Mouse (Mus musculus): Measurements from ENCODE around the gene Ppp3ca. TPM values are rescaled to one million over a fixed set of nuclear protein-coding genes. Genes with fewer than 3 reads are reported as not detected.

Gene Ppp3ca
- polyA plus RNA-seq, 1 experiment from 2014 or later: 85.6 TPM

DNA sequence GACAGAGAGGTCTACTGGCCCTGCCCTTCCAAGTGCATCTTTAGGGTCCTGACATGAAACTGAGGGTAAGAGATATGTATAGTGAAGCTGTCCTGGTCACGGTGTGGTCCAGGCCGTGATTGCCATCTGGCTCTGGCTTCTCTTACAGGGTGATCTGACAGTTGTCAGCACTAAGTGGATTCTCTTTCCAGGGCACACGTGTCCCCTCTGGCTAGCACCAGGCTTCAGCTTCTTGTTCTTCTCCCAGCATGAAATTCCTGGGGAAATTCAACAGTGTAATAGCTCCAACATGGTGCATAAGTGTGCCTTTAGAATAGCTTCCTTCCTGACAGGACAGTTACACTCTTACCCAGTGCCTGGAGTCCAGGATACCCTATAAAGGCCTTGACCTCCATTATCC is 222.2 kb downstream of the Ppp3ca start:
- WGBS: 43% methylated on average over 3 of the region's 3 CpGs
- no peak overlapping the region for H3K4me2 ChIP-seq
- no peak overlapping the region for H3K4me3 ChIP-seq
- no peaks in the 10 kb centered on the region for H3K9me3 ChIP-seq (replicated peaks)
- no peaks in the 10 kb centered on the region for H3K27me3 ChIP-seq (replicated peaks)
- no peak overlapping the region for H3K9ac ChIP-seq
- H3K36me3 ChIP-seq: peaks cover 28% of the 10 kb centered on the region
- no peak for ATAC-seq (ENCODE audit: insufficient number of reproducible peaks, low FRiP score)
- no peak overlapping the region for H3K27ac ChIP-seq (ENCODE audit: poor library complexity, severe bottlenecking)
- peaks cover 5% of the 10 kb centered on the region; the same call in 1 of the 2 replicates for H3K4me1 ChIP-seq (replicated peaks)

GRCm38 (mm10) chr3:136893596-136894402 is 223.9 kb downstream of the Ppp3ca start:
- WGBS: 86% methylated on average over 18 of the region's 18 CpGs
- Histone ChIP-seq H3K36me3 (peaks cover 28% of the 10 kb centered on the region), H3K9me3 (replicated peaks) (no peaks in the 10 kb centered on the region), H3K27ac (ENCODE audit: poor library complexity, severe bottlenecking) (no peak overlapping the region), H3K4me1 (replicated peaks) (peaks cover 5% of the 10 kb centered on the region; the same call in 1 of the 2 replicates), H3K4me3 (no peak overlapping the region), H3K27me3 (replicated peaks) (no peaks in the 10 kb centered on the region), H3K4me2 (no peak overlapping the region), H3K9ac (no peak overlapping the region)
- no peak for ATAC-seq (ENCODE audit: insufficient number of reproducible peaks, low FRiP score)

DNA sequence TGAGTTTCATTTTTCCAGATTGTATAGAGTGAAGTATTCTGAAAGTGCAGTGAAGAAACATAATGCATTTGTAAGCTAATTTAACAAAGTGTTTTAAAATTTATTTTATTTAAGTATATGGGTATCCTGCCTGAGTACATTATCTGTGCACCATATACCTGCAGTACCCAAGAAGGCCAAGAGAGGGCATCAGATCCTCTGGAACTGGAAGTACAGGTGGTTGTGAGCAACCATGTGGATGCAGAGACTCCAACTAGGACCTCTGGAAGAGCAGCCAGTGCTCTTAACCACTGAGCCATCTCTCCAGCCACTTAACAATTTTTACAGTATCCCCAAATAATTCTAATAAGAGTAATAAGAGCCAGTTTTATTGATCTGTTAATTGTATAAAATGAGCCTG is 225.6 kb downstream of the Ppp3ca start:
- H3K9ac ChIP-seq: no peak overlapping the region

GRCm38 (mm10) chr3:136896276-136896675 is 226.4 kb downstream of the Ppp3ca start:
- Histone ChIP-seq H3K4me3 (no peak overlapping the region), H3K9me3 (replicated peaks) (no peaks in the 10 kb centered on the region), H3K36me3 (peaks cover 32% of the 10 kb centered on the region), H3K4me1 (replicated peaks) (peaks cover 5% of the 10 kb centered on the region; the same call in 1 of the 2 replicates), H3K4me2 (no peak overlapping the region), H3K27ac (ENCODE audit: poor library complexity, severe bottlenecking) (no peak overlapping the region), H3K9ac (no peak overlapping the region), H3K27me3 (replicated peaks) (no peaks in the 10 kb centered on the region)
- ATAC-seq (ENCODE audit: insufficient number of reproducible peaks, low FRiP score): no peak
- 80% methylated on average over 4 of the region's 4 CpGs for WGBS

More for the DNA sequence above, 225.6 kb downstream of the Ppp3ca start:
- H3K4me1 ChIP-seq (replicated peaks): peaks cover 5% of the 10 kb centered on the region; the same call in 1 of the 2 replicates
- H3K4me3 ChIP-seq: no peak overlapping the region
- H3K4me2 ChIP-seq: no peak overlapping the region
- no peak for ATAC-seq (ENCODE audit: insufficient number of reproducible peaks, low FRiP score)
- no peaks in the 10 kb centered on the region for H3K27me3 ChIP-seq (replicated peaks)
- no peaks in the 10 kb centered on the region for H3K9me3 ChIP-seq (replicated peaks)
- H3K27ac ChIP-seq (ENCODE audit: poor library complexity, severe bottlenecking): no peak overlapping the region
- peaks cover 32% of the 10 kb centered on the region for H3K36me3 ChIP-seq

GRCm38 (mm10) chr3:136899744-136900143 is 229.8 kb downstream of the Ppp3ca start:
- H3K4me3 ChIP-seq: no peak overlapping the region
- no peak overlapping the region for H3K4me2 ChIP-seq
- ATAC-seq (ENCODE audit: insufficient number of reproducible peaks, low FRiP score): no peak
- H3K27me3 ChIP-seq (replicated peaks): no peaks in the 10 kb centered on the region
- no peak overlapping the region for H3K27ac ChIP-seq (ENCODE audit: poor library complexity, severe bottlenecking)
- 90% methylated on average over 2 of the region's 2 CpGs for WGBS
- H3K9ac ChIP-seq: no peak overlapping the region
- H3K36me3 ChIP-seq: peaks cover 32% of the 10 kb centered on the region
- no peaks in the 10 kb centered on the region for H3K9me3 ChIP-seq (replicated peaks)
- H3K4me1 ChIP-seq (replicated peaks): no peaks in the 10 kb centered on the region

DNA sequence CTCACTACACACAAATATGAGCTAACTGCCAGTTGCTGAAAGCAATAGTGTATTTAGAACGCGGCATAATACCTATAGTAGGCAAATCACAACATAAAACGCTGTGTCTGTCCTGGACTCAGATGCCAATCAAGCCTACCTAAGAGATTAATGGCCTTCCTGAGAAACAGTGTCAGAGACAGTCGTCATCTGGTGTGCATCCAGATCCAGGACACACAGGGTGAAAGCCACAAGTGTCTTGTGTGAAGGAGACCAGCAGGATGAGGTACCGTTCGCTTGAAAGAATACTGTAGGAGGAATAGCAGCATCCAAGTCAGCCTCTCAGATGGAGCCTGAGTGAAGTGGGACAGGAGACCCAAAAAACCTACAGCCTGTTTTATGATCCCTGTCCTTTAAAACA is 231.1 kb downstream of the Ppp3ca start:
- no peak for ATAC-seq (ENCODE audit: insufficient number of reproducible peaks, low FRiP score)
- peaks cover 30% of the 10 kb centered on the region for H3K36me3 ChIP-seq
- WGBS: 86% methylated on average over 6 of the region's 6 CpGs

GRCm38 (mm10) chr3:136902776-136903175 is 232.9 kb downstream of the Ppp3ca start:
- Histone ChIP-seq H3K4me3 (no peak overlapping the region), H3K9me3 (replicated peaks) (no peaks in the 10 kb centered on the region), H3K27ac (ENCODE audit: poor library complexity, severe bottlenecking) (no peak overlapping the region), H3K4me2 (no peak overlapping the region), H3K4me1 (replicated peaks) (no peaks in the 10 kb centered on the region), H3K36me3 (peaks cover 31% of the 10 kb centered on the region), H3K9ac (no peak overlapping the region), H3K27me3 (replicated peaks) (no peaks in the 10 kb centered on the region)
- no peak for ATAC-seq (ENCODE audit: insufficient number of reproducible peaks, low FRiP score)
- 92% methylated on average over 18 of the region's 18 CpGs for WGBS

More for the DNA sequence above, 231.1 kb downstream of the Ppp3ca start:
- no peaks in the 10 kb centered on the region for H3K27me3 ChIP-seq (replicated peaks)
- H3K4me1 ChIP-seq (replicated peaks): no peaks in the 10 kb centered on the region
- H3K4me3 ChIP-seq: no peak overlapping the region
- no peak overlapping the region for H3K4me2 ChIP-seq
- H3K9me3 ChIP-seq (replicated peaks): no peaks in the 10 kb centered on the region
- H3K9ac ChIP-seq: no peak overlapping the region
- H3K27ac ChIP-seq (ENCODE audit: poor library complexity, severe bottlenecking): no peak overlapping the region

- no peak for ATAC-seq (ENCODE audit: insufficient number of reproducible peaks, low FRiP score)
- WGBS: 71% methylated on average over 1 of the region's 1 CpGs
- Histone ChIP-seq H3K4me2 (no peak overlapping the region), H3K9ac (no peak overlapping the region), H3K27me3 (replicated peaks) (no peaks in the 10 kb centered on the region), H3K4me3 (no peak overlapping the region), H3K27ac (ENCODE audit: poor library complexity, severe bottlenecking) (no peak overlapping the region), H3K4me1 (replicated peaks) (peaks cover 5% of the 10 kb centered on the region), H3K9me3 (replicated peaks) (no peaks in the 10 kb centered on the region), H3K36me3 (peaks cover 36% of the 10 kb centered on the region)
Observed at GRCm38 (mm10) chr3:136905577-136905976, 235.7 kb downstream of the Ppp3ca start.

- Histone ChIP-seq H3K27me3 (replicated peaks) (no peaks in the 10 kb centered on the region), H3K27ac (ENCODE audit: poor library complexity, severe bottlenecking) (no peak overlapping the region), H3K4me3 (no peak overlapping the region), H3K9ac (no peak overlapping the region), H3K4me1 (replicated peaks) (peaks cover 5% of the 10 kb centered on the region), H3K4me2 (no peak overlapping the region), H3K9me3 (replicated peaks) (no peaks in the 10 kb centered on the region), H3K36me3 (peaks cover 21% of the 10 kb centered on the region)
- no peak for ATAC-seq (ENCODE audit: insufficient number of reproducible peaks, low FRiP score)
- WGBS: 48% methylated on average over 3 of the region's 3 CpGs
Observed at GRCm38 (mm10) chr3:136909534-136909933, 239.6 kb downstream of the Ppp3ca start.

GRCm38 (mm10) chr3:136911276-136911675 is 241.4 kb downstream of the Ppp3ca start:
- ATAC-seq (ENCODE audit: insufficient number of reproducible peaks, low FRiP score): no peak
- Histone ChIP-seq H3K27ac (ENCODE audit: poor library complexity, severe bottlenecking) (no peak overlapping the region), H3K4me2 (no peak overlapping the region), H3K9me3 (replicated peaks) (no peaks in the 10 kb centered on the region), H3K9ac (no peak overlapping the region), H3K4me3 (no peak overlapping the region), H3K27me3 (replicated peaks) (no peaks in the 10 kb centered on the region), H3K36me3 (peaks cover 15% of the 10 kb centered on the region), H3K4me1 (replicated peaks) (peaks cover 5% of the 10 kb centered on the region)
- 74% methylated on average over 8 of the region's 8 CpGs for whole genome bisulfite sequencing

GRCm38 (mm10) chr3:136917080-136917479 is 247.2 kb downstream of the Ppp3ca start:
- Histone ChIP-seq H3K9ac (no peak overlapping the region), H3K27ac (ENCODE audit: poor library complexity, severe bottlenecking) (no peak overlapping the region), H3K4me2 (no peak overlapping the region), H3K9me3 (replicated peaks) (no peaks in the 10 kb centered on the region), H3K27me3 (replicated peaks) (no peaks in the 10 kb centered on the region), H3K4me1 (replicated peaks) (no peaks in the 10 kb centered on the region), H3K4me3 (no peak overlapping the region), H3K36me3 (peaks cover 19% of the 10 kb centered on the region)
- WGBS: 78% methylated on average over 7 of the region's 7 CpGs
- no peak for ATAC-seq (ENCODE audit: insufficient number of reproducible peaks, low FRiP score)

- H3K4me3 ChIP-seq: no peak overlapping the region
- no peaks in the 10 kb centered on the region for H3K9me3 ChIP-seq (replicated peaks)
- no peak overlapping the region for H3K9ac ChIP-seq
- H3K27me3 ChIP-seq (replicated peaks): no peaks in the 10 kb centered on the region
- H3K36me3 ChIP-seq: peaks cover 28% of the 10 kb centered on the region
- H3K4me2 ChIP-seq: no peak overlapping the region
- peaks cover 4% of the 10 kb centered on the region; the same call in 1 of the 2 replicates for H3K4me1 ChIP-seq (replicated peaks)
- ATAC-seq (ENCODE audit: insufficient number of reproducible peaks, low FRiP score): no peak
- no peak overlapping the region for H3K27ac ChIP-seq (ENCODE audit: poor library complexity, severe bottlenecking)
Observed at GRCm38 (mm10) chr3:136933071-136933470, 263.1 kb downstream of the Ppp3ca start.
